Comparison of ENCODE assay signal across 28 mouse cellular contexts in genomic region chr7:141155362-141155761, GRCm38 (mm10). TPM values are rescaled to one million over a fixed set of nuclear protein-coding genes. Genes with fewer than 3 reads are reported as not detected.
A peak's percentile ranks its signal among the peaks of the same experiment; 100 is the strongest.
DNase-seq lines count a peak whose midpoint lies in the region; ATAC-seq and TF ChIP-seq lines count a peak whose summit lies in the region.
"Had no signal": no experiment of that assay in that cellular context is flagged by ENCODE, and none has a peak within 500 bp of the region (broad histone marks: within the 10 kb centered on the region; RNA-seq: fewer than 3 reads in every experiment).

No protein-coding gene starts in this region.

- no peak for TF ChIP-seq CTCF in lung, postnatal 0 days (IDR thresholded peaks at IDR 0.05)

- H3K9ac ChIP-seq in lung, embryonic 16.5 days (ENCODE audit: low read length): no peak overlapping the region
- no peak overlapping the region for H3K9ac ChIP-seq in lung, postnatal 0 days (replicated peaks; ENCODE audit: low read depth)
- H3K9ac ChIP-seq: embryonic facial prominence, embryonic 12.5 days; embryonic facial prominence, embryonic 15.5 days; forebrain, embryonic 12.5 days; forebrain, embryonic 15.5 days; hindbrain, embryonic 13.5 days had no signal

- ATAC-seq in lung, embryonic 16.5 days (ENCODE audit: low read depth): 0 out of 2 replicates have a peak, but pooled peaks have one; percentile 7
- ATAC-seq in lung, postnatal 0 days: no peak
- ATAC-seq: activated CD4-positive, CD25-positive, alpha-beta regulatory T cell, adult 4 months; CD4-positive, CD25-positive, alpha-beta regulatory T cell, adult 4 months; forebrain, embryonic 15.5 days; hindbrain, embryonic 16.5 days; intestine, embryonic 16.5 days had no signal

- no peaks in the 10 kb centered on the region for H3K9me3 ChIP-seq in lung, embryonic 16.5 days (ENCODE audit: control insufficient read depth, low read length)
- H3K9me3 ChIP-seq in lung, postnatal 0 days (ENCODE audit: low read length): no peaks in the 10 kb centered on the region
- H3K9me3 ChIP-seq: embryonic facial prominence, embryonic 12.5 days; embryonic facial prominence, embryonic 15.5 days; forebrain, embryonic 12.5 days; forebrain, embryonic 15.5 days; heart, embryonic 10.5 days; hindbrain, embryonic 10.5 days; hindbrain, embryonic 13.5 days had no signal

- no peaks in the 10 kb centered on the region for H3K4me1 ChIP-seq in lung, embryonic 16.5 days (replicated peaks; ENCODE audit: control insufficient read depth, insufficient read depth, low read length)
- H3K4me1 ChIP-seq in lung, postnatal 0 days (ENCODE audit: insufficient read depth, low read depth, low read length): no peaks in the 10 kb centered on the region
- H3K4me1 ChIP-seq: embryonic facial prominence, embryonic 12.5 days; embryonic facial prominence, embryonic 15.5 days; forebrain, embryonic 12.5 days; forebrain, embryonic 15.5 days; hindbrain, embryonic 10.5 days; hindbrain, embryonic 13.5 days had no signal

- no peak for TF ChIP-seq EP300 in lung, postnatal 0 days (IDR thresholded peaks at IDR 0.05)

- H3K27me3 ChIP-seq in lung, embryonic 16.5 days (ENCODE audit: control insufficient read depth, insufficient read depth, low read depth, low read length): no peaks in the 10 kb centered on the region
- H3K27me3 ChIP-seq in lung, postnatal 0 days (replicated peaks; ENCODE audit: insufficient read depth, low read length): no peaks in the 10 kb centered on the region
- H3K27me3 ChIP-seq: embryonic facial prominence, embryonic 12.5 days; embryonic facial prominence, embryonic 15.5 days; forebrain, embryonic 12.5 days; forebrain, embryonic 15.5 days; hindbrain, embryonic 13.5 days had no signal

- H3K4me3 ChIP-seq in lung, embryonic 16.5 days (ENCODE audit: low read length): no peak overlapping the region
- no peak overlapping the region for H3K4me3 ChIP-seq in lung, postnatal 0 days (ENCODE audit: low read depth, low read length)
- H3K4me3 ChIP-seq: embryonic facial prominence, embryonic 12.5 days; embryonic facial prominence, embryonic 15.5 days; forebrain, embryonic 12.5 days; forebrain, embryonic 15.5 days; heart, adult 2 months; heart, embryonic 10.5 days; hindbrain, embryonic 10.5 days; hindbrain, embryonic 13.5 days had no signal

- peaks cover 19% of the 10 kb centered on the region for H3K36me3 ChIP-seq in lung, embryonic 16.5 days (ENCODE audit: control insufficient read depth, insufficient read depth, low read length)
- H3K36me3 ChIP-seq in lung, postnatal 0 days (ENCODE audit: insufficient read depth, low read length): peaks cover 1% of the 10 kb centered on the region; the same call in 1 of the 2 replicates

- H3K4me2 ChIP-seq in lung, embryonic 16.5 days (ENCODE audit: low read depth, low read length): no peak overlapping the region
- H3K4me2 ChIP-seq in lung, postnatal 0 days (replicated peaks; ENCODE audit: low read depth, low read length): no peak overlapping the region
- H3K4me2 ChIP-seq: embryonic facial prominence, embryonic 12.5 days; embryonic facial prominence, embryonic 15.5 days; forebrain, embryonic 12.5 days; forebrain, embryonic 15.5 days; hindbrain, embryonic 13.5 days had no signal

- peak; percentile 87 for DNase-seq in heart, adult 11 months
- no peak for DNase-seq in heart, postnatal 36 days
- peak; percentile 27 for DNase-seq in kidney, postnatal 10 days
- DNase-seq in kidney, postnatal 25 days: no peak
- no peak for DNase-seq in lung, postnatal 0 days (ENCODE audit: low spot score)
- no peak for DNase-seq in T-cell, adult 2 months (ENCODE audit: low spot score)
- DNase-seq: adrenal gland, adult 8-10 months; cerebellum, adult 11 months; cerebellum, adult 2 months; cerebellum, adult 9-11 months; cerebellum, postnatal 25 days; gastrocnemius, postnatal 14 days; heart, adult 2 months had no signal

- intact Hi-C loops in heart, postnatal 36 days (cut with DNase I): no loop called here

- no peak overlapping the region for H3K27ac ChIP-seq in lung, embryonic 16.5 days (ENCODE audit: low read length)
- no peak overlapping the region for H3K27ac ChIP-seq in lung, postnatal 0 days (ENCODE audit: low read length)
- H3K27ac ChIP-seq: embryonic facial prominence, embryonic 12.5 days; embryonic facial prominence, embryonic 15.5 days; forebrain, embryonic 12.5 days; forebrain, embryonic 15.5 days; heart, adult 2 months; heart, embryonic 10.5 days; hindbrain, embryonic 13.5 days had no signal

- 70% methylated on average over 9 of the region's 9 CpGs for WGBS in lung, embryonic 16.5 days
- WGBS in lung, postnatal 0 days: 71% methylated on average over 9 of the region's 9 CpGs

RNA-seq across cellular contexts. Expression of gene Rnh1, which starts 17.3 kb away (rescaled TPM):
- 10 to 100 TPM; 66.8 to 67.8 TPM for total RNA-seq in heart, postnatal 36 days (2021)
- polyA plus RNA-seq in lung, embryonic 16.5 days (2015; fragmentation: Nextera tagmentation; extraction: Ambion mirVana): 153 and 165 TPM in 2 replicates
- polyA plus RNA-seq in lung, postnatal 0 days (2015; fragmentation: Nextera tagmentation; extraction: Ambion mirVana): 181 and 187 TPM in 2 replicates

RNA-seq across cellular contexts. Expression of gene Ptdss2, which starts 33.2 kb away (rescaled TPM):
- total RNA-seq in heart, postnatal 36 days (2021): 10 to 100 TPM; 25.8 to 36.2 TPM
- 60.3 and 65.2 TPM in 2 replicates for polyA plus RNA-seq in lung, embryonic 16.5 days (2015; fragmentation: Nextera tagmentation; extraction: Ambion mirVana)
- polyA plus RNA-seq in lung, postnatal 0 days (2015; fragmentation: Nextera tagmentation; extraction: Ambion mirVana): 39.1 and 45.7 TPM in 2 replicates

RNA-seq across cellular contexts. Expression of gene Ano9, which starts 37.8 kb away (rescaled TPM):
- under 1 TPM; 0.14 to 0.33 TPM for total RNA-seq in heart, postnatal 36 days (2021)
- 6.7 and 6.9 TPM in 2 replicates for polyA plus RNA-seq in lung, embryonic 16.5 days (2015; fragmentation: Nextera tagmentation; extraction: Ambion mirVana)
- 1.5 and 3.1 TPM in 2 replicates for polyA plus RNA-seq in lung, postnatal 0 days (2015; fragmentation: Nextera tagmentation; extraction: Ambion mirVana)
- total RNA-seq: common myeloid progenitor, adult 5-6 weeks; gastrocnemius, postnatal 14 days; gastrocnemius, postnatal 4 days had no signal
- polyA plus RNA-seq: activated CD4-positive, CD25-positive, alpha-beta regulatory T cell, adult 4 months; C2C12; CD4-positive, CD25-positive, alpha-beta regulatory T cell, adult 4 months had no signal

RNA-seq across cellular contexts. Expression of gene Hras, which starts 38.4 kb away (rescaled TPM):
- 100 to 1,000 TPM in 1 of 2 experiments, 10 to 100 TPM in 1; 97.9 to 104 TPM for total RNA-seq in heart, postnatal 36 days (2021)
- 48.5 and 48.8 TPM in 2 replicates for polyA plus RNA-seq in lung, embryonic 16.5 days (2015; fragmentation: Nextera tagmentation; extraction: Ambion mirVana)
- polyA plus RNA-seq in lung, postnatal 0 days (2015; fragmentation: Nextera tagmentation; extraction: Ambion mirVana): 121 and 126 TPM in 2 replicates

RNA-seq across cellular contexts. Expression of gene Lrrc56, which starts 38.6 kb away (rescaled TPM):
- total RNA-seq in heart, postnatal 36 days (2021): 1 to 10 TPM; 2.8 to 4.0 TPM
- 8.6 and 8.9 TPM in 2 replicates for polyA plus RNA-seq in lung, embryonic 16.5 days (2015; fragmentation: Nextera tagmentation; extraction: Ambion mirVana)
- 6.8 and 7.4 TPM in 2 replicates for polyA plus RNA-seq in lung, postnatal 0 days (2015; fragmentation: Nextera tagmentation; extraction: Ambion mirVana)

Comparison
In these comparisons a context has a peak if more than half of its experiments do, and no peak if none do; other contexts are left out.
1. DNase-seq: peak in heart, adult 11 months (single experiment) and kidney, postnatal 10 days (single experiment); none in heart, postnatal 36 days (0 of 2), kidney, postnatal 25 days (0 of 2), lung, postnatal 0 days (single experiment) and T-cell, adult 2 months (single experiment).